Mouse (Mus musculus): ENCODE measurements around the gene Tmem189. TPM values are rescaled to one million over a fixed set of nuclear protein-coding genes. Genes with fewer than 3 reads are reported as not detected.
A peak's percentile ranks its signal among the peaks of the same experiment; 100 is the strongest.

Tmem189 gene
- polyA plus RNA-seq, 1 experiment from 2014 or later: 40.6 TPM

GRCm38 (mm10) chr2:167709969-167710368, 20.3 kb upstream of the Tmem189 start:
- H3K9ac ChIP-seq (ENCODE audit: low read depth, low read length): no peak overlapping the region
- no peak overlapping the region for H3K27ac ChIP-seq (replicated peaks; ENCODE audit: low read depth, low read length)
- H3K4me3 ChIP-seq (ENCODE audit: low read depth, low read length): no peak overlapping the region
- no peak overlapping the region for H3K4me2 ChIP-seq (ENCODE audit: low read depth, low read length)
- 0 out of 2 replicates have a peak, but pooled peaks cover 4% of the 10 kb centered on the region for H3K4me1 ChIP-seq (ENCODE audit: control insufficient read depth, insufficient read depth, low read length)
- ATAC-seq (ENCODE audit: low read depth) (peak; percentile 26; the same call in 1 of the 2 replicates), DNase-seq (ENCODE audit: low spot score) (no peak)
- H3K27me3 ChIP-seq (replicated peaks; ENCODE audit: control insufficient read depth, insufficient read depth, low read length): no peaks in the 10 kb centered on the region
- H3K36me3 ChIP-seq (ENCODE audit: control insufficient read depth, insufficient read depth, low read length): no peaks in the 10 kb centered on the region
- WGBS: 60% methylated on average over 6 of the region's 6 CpGs
- no peaks in the 10 kb centered on the region for H3K9me3 ChIP-seq (ENCODE audit: control insufficient read depth, low read length)

GRCm38 (mm10) chr2:167708373-167708772, 18.8 kb upstream of the Tmem189 start:
- WGBS: 55% methylated on average over 15 of the region's 15 CpGs
- no peak overlapping the region for H3K4me3 ChIP-seq (ENCODE audit: low read depth, low read length)
- DNase-seq (ENCODE audit: low spot score): no peak

GRCm38 (mm10) chr2:167706183-167706939, 16.7 kb upstream of the Tmem189 start:
- no peak for ATAC-seq (ENCODE audit: low read depth)
- H3K4me1 ChIP-seq (ENCODE audit: control insufficient read depth, insufficient read depth, low read length): 0 out of 2 replicates have a peak, but pooled peaks cover 4% of the 10 kb centered on the region
- no peaks in the 10 kb centered on the region for H3K36me3 ChIP-seq (ENCODE audit: control insufficient read depth, insufficient read depth, low read length)
- H3K9me3 ChIP-seq (ENCODE audit: control insufficient read depth, low read length): no peaks in the 10 kb centered on the region
- no peaks in the 10 kb centered on the region for H3K27me3 ChIP-seq (replicated peaks; ENCODE audit: control insufficient read depth, insufficient read depth, low read length)
- H3K4me3 ChIP-seq (ENCODE audit: low read depth, low read length): no peak overlapping the region
- H3K9ac ChIP-seq (ENCODE audit: low read depth, low read length): 0 out of 2 replicates have a peak overlapping the region, but pooled peaks have one; percentile 23
- no peak overlapping the region for H3K27ac ChIP-seq (replicated peaks; ENCODE audit: low read depth, low read length)
- H3K4me2 ChIP-seq (ENCODE audit: low read depth, low read length): no peak overlapping the region
- DNase-seq (ENCODE audit: low spot score): no peak
- WGBS: 73% methylated on average over 11 of the region's 11 CpGs

More at GRCm38 (mm10) chr2:167708373-167708772, 18.8 kb upstream of the Tmem189 start:
- Histone ChIP-seq H3K27me3 (replicated peaks; ENCODE audit: control insufficient read depth, insufficient read depth, low read length) (no peaks in the 10 kb centered on the region), H3K4me1 (ENCODE audit: control insufficient read depth, insufficient read depth, low read length) (0 out of 2 replicates have a peak, but pooled peaks cover 4% of the 10 kb centered on the region), H3K36me3 (ENCODE audit: control insufficient read depth, insufficient read depth, low read length) (no peaks in the 10 kb centered on the region), H3K4me2 (ENCODE audit: low read depth, low read length) (no peak overlapping the region), H3K27ac (replicated peaks; ENCODE audit: low read depth, low read length) (no peak overlapping the region), H3K9me3 (ENCODE audit: control insufficient read depth, low read length) (no peaks in the 10 kb centered on the region), H3K9ac (ENCODE audit: low read depth, low read length) (no peak overlapping the region)
- no peak for ATAC-seq (ENCODE audit: low read depth)

DNA sequence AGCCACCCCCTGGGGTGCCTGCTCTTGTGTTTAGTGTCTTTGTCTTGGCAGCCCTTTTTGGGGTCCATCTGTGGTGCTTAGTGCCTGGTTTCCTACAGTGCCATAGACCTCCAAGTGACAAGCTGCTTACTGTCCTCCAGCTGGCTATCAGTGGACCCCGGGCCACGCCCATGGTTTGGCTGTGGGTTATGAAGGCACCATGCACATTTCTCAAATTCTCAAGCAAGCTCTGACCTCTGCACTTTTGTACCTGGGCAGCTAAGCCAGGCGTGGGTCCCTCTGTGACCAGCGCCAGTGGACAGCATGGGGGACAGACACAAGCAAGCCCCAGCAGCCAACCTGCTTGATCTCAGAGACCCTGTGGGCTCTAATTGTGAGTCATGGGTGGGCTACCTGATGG, 14.8 kb upstream of the Tmem189 start:
- Histone ChIP-seq H3K27ac (replicated peaks; ENCODE audit: low read depth, low read length) (no peak overlapping the region), H3K9me3 (ENCODE audit: control insufficient read depth, low read length) (no peaks in the 10 kb centered on the region), H3K4me2 (ENCODE audit: low read depth, low read length) (no peak overlapping the region), H3K4me3 (ENCODE audit: low read depth, low read length) (no peak overlapping the region), H3K9ac (ENCODE audit: low read depth, low read length) (no peak overlapping the region), H3K27me3 (replicated peaks; ENCODE audit: control insufficient read depth, insufficient read depth, low read length) (no peaks in the 10 kb centered on the region), H3K36me3 (ENCODE audit: control insufficient read depth, insufficient read depth, low read length) (no peaks in the 10 kb centered on the region), H3K4me1 (ENCODE audit: control insufficient read depth, insufficient read depth, low read length) (0 out of 2 replicates have a peak, but pooled peaks cover 4% of the 10 kb centered on the region)
- DNase-seq (ENCODE audit: low spot score) (no peak), ATAC-seq (ENCODE audit: low read depth) (no peak)
- WGBS: 91% methylated on average over 4 of the region's 4 CpGs

- 0 out of 2 replicates have a peak, but pooled peaks cover 4% of the 10 kb centered on the region for H3K4me1 ChIP-seq (ENCODE audit: control insufficient read depth, insufficient read depth, low read length)
- no peaks in the 10 kb centered on the region for H3K36me3 ChIP-seq (ENCODE audit: control insufficient read depth, insufficient read depth, low read length)
- H3K4me2 ChIP-seq (ENCODE audit: low read depth, low read length): no peak overlapping the region
- ATAC-seq (ENCODE audit: low read depth): no peak
- H3K4me3 ChIP-seq (ENCODE audit: low read depth, low read length): no peak overlapping the region
- H3K27ac ChIP-seq (replicated peaks; ENCODE audit: low read depth, low read length): no peak overlapping the region
- H3K9ac ChIP-seq (ENCODE audit: low read depth, low read length): no peak overlapping the region
- no peaks in the 10 kb centered on the region for H3K9me3 ChIP-seq (ENCODE audit: control insufficient read depth, low read length)
- 62% methylated on average over 6 of the region's 6 CpGs for WGBS
- H3K27me3 ChIP-seq (replicated peaks; ENCODE audit: control insufficient read depth, insufficient read depth, low read length): no peaks in the 10 kb centered on the region
- no peak for DNase-seq (ENCODE audit: low spot score)
Measured at GRCm38 (mm10) chr2:167702126-167702525, 12.5 kb upstream of the Tmem189 start.

- 0 out of 2 replicates have a peak, but pooled peaks cover 4% of the 10 kb centered on the region for H3K4me1 ChIP-seq (ENCODE audit: control insufficient read depth, insufficient read depth, low read length)
- H3K27me3 ChIP-seq (replicated peaks; ENCODE audit: control insufficient read depth, insufficient read depth, low read length): no peaks in the 10 kb centered on the region
- H3K4me3 ChIP-seq (ENCODE audit: low read depth, low read length): no peak overlapping the region
- H3K9me3 ChIP-seq (ENCODE audit: control insufficient read depth, low read length): no peaks in the 10 kb centered on the region
- ATAC-seq (ENCODE audit: low read depth): no peak
- no peak overlapping the region for H3K27ac ChIP-seq (replicated peaks; ENCODE audit: low read depth, low read length)
- no peaks in the 10 kb centered on the region for H3K36me3 ChIP-seq (ENCODE audit: control insufficient read depth, insufficient read depth, low read length)
- 73% methylated on average over 5 of the region's 5 CpGs for WGBS
- H3K4me2 ChIP-seq (ENCODE audit: low read depth, low read length): no peak overlapping the region
- DNase-seq (ENCODE audit: low spot score): no peak
- no peak overlapping the region for H3K9ac ChIP-seq (ENCODE audit: low read depth, low read length)
Measured at GRCm38 (mm10) chr2:167701472-167701871, 11.8 kb upstream of the Tmem189 start.

DNA sequence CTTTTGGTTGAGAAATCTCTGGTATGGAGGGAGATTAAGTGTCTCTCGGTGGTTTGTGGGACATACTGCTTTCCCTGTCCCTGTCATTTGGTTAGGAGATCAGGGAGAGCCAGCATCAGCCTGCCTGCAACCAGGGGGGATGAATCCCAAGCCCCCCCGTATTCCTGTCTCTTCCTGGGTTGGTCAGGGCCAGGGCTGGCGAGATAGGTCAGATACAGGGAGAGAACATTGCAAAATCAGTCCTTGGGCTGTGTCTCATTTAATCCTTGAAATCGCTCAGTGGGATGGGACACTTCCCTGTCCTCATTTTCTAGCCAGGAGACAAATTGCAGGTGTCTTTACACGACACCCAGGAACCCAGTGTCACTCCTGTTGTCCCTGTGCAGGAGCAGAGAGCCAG, 10.4 kb upstream of the Tmem189 start:
- no peak for ATAC-seq (ENCODE audit: low read depth)

GRCm38 (mm10) chr2:167697902-167698301, 8.3 kb upstream of the Tmem189 start:
- DNase-seq (ENCODE audit: low spot score): peak; percentile 53
- H3K9ac ChIP-seq (ENCODE audit: low read depth, low read length): no peak overlapping the region
- WGBS: 50% methylated on average over 5 of the region's 5 CpGs

More for the DNA sequence above, 10.4 kb upstream of the Tmem189 start:
- Histone ChIP-seq H3K4me2 (ENCODE audit: low read depth, low read length) (no peak overlapping the region), H3K9me3 (ENCODE audit: control insufficient read depth, low read length) (no peaks in the 10 kb centered on the region), H3K27me3 (replicated peaks; ENCODE audit: control insufficient read depth, insufficient read depth, low read length) (no peaks in the 10 kb centered on the region), H3K4me3 (ENCODE audit: low read depth, low read length) (no peak overlapping the region), H3K36me3 (ENCODE audit: control insufficient read depth, insufficient read depth, low read length) (no peaks in the 10 kb centered on the region), H3K27ac (replicated peaks; ENCODE audit: low read depth, low read length) (no peak overlapping the region), H3K4me1 (ENCODE audit: control insufficient read depth, insufficient read depth, low read length) (no peaks in the 10 kb centered on the region), H3K9ac (ENCODE audit: low read depth, low read length) (no peak overlapping the region)
- no peak for DNase-seq (ENCODE audit: low spot score)
- 69% methylated on average over 5 of the region's 5 CpGs for WGBS

GRCm38 (mm10) chr2:167696143-167696542, 6.5 kb upstream of the Tmem189 start:
- Histone ChIP-seq H3K9me3 (ENCODE audit: control insufficient read depth, low read length) (no peaks in the 10 kb centered on the region), H3K36me3 (ENCODE audit: control insufficient read depth, insufficient read depth, low read length) (no peaks in the 10 kb centered on the region), H3K27me3 (replicated peaks; ENCODE audit: control insufficient read depth, insufficient read depth, low read length) (no peaks in the 10 kb centered on the region), H3K4me3 (ENCODE audit: low read depth, low read length) (no peak overlapping the region), H3K4me1 (ENCODE audit: control insufficient read depth, insufficient read depth, low read length) (no peaks in the 10 kb centered on the region), H3K4me2 (ENCODE audit: low read depth, low read length) (no peak overlapping the region), H3K9ac (ENCODE audit: low read depth, low read length) (no peak overlapping the region), H3K27ac (replicated peaks; ENCODE audit: low read depth, low read length) (no peak overlapping the region)
- DNase-seq (ENCODE audit: low spot score) (no peak), ATAC-seq (ENCODE audit: low read depth) (no peak)
- WGBS: 82% methylated on average over 7 of the region's 7 CpGs

More at GRCm38 (mm10) chr2:167697902-167698301, 8.3 kb upstream of the Tmem189 start:
- Histone ChIP-seq H3K4me1 (ENCODE audit: control insufficient read depth, insufficient read depth, low read length) (no peaks in the 10 kb centered on the region), H3K27ac (replicated peaks; ENCODE audit: low read depth, low read length) (no peak overlapping the region), H3K36me3 (ENCODE audit: control insufficient read depth, insufficient read depth, low read length) (no peaks in the 10 kb centered on the region), H3K4me3 (ENCODE audit: low read depth, low read length) (no peak overlapping the region), H3K27me3 (replicated peaks; ENCODE audit: control insufficient read depth, insufficient read depth, low read length) (no peaks in the 10 kb centered on the region), H3K4me2 (ENCODE audit: low read depth, low read length) (no peak overlapping the region), H3K9me3 (ENCODE audit: control insufficient read depth, low read length) (no peaks in the 10 kb centered on the region)
- ATAC-seq (ENCODE audit: low read depth): no peak
